Mouse (Mus musculus) layer of hippocampus, postnatal 10 days (tissue): Measurements from ENCODE around the gene Bcl10. TPM values are rescaled to one million over a fixed set of nuclear protein-coding genes. Genes with fewer than 3 reads are reported as not detected.
"Not testable (repeated sequence)": the region's sequence is repeated elsewhere in the genome, so short reads cannot be mapped to it uniquely, and the experiment has no call there.

Experiments
- DNase-seq, 2 experiments: peaks; one replicate each; pipeline ENCODE4 v3.0.0; 2021; ENCODE audit warnings: low spot score in 2 of 2
- long read RNA-seq: library from polyadenylated mRNA; stranded (forward); transcript quantifications from one replicate; pipeline ENCODE4 v2.0.0, GENCODE M21; 2023
- total RNA-seq, 2 experiments: library from RNA; stranded (reverse); gene quantifications; 2 replicates each; pipeline ENCODE4 v1.2.3; 2021

The Bcl10 gene
- 10 to 100 TPM; 16.8 to 17.5 TPM for total RNA-seq
- long read RNA-seq, transcript Bcl10-201 (3 exons, 1,949 nt): major isoform, 22 of 22 reads
- long read RNA-seq, partial matches to known transcripts: 0 of 22 reads
- long read RNA-seq, other reads (novel, unspliced or antisense): 0 of 22 reads

- no peak for DNase-seq
Measured at GRCm38 (mm10) chr3:145922019-145922854, at the start of gene Bcl10. Gene Bcl10, plus strand, starts transcription at chr3:145922804.

- no peak for DNase-seq
Measured at GRCm38 (mm10) chr3:145873271-145873670, 49.3 kb upstream of the Bcl10 start.

- DNase-seq: no peak
Measured at GRCm38 (mm10) chr3:145874126-145874525, 48.5 kb upstream of the Bcl10 start.

GRCm38 (mm10) chr3:145876120-145876519 lies 46.5 kb upstream of the Bcl10 start:
- DNase-seq: no peak

- DNase-seq: not testable (repeated sequence)
Measured at GRCm38 (mm10) chr3:145878867-145879266, 43.7 kb upstream of the Bcl10 start.

- no peak for DNase-seq
Measured at GRCm38 (mm10) chr3:145880335-145880734, 42.3 kb upstream of the Bcl10 start.

GRCm38 (mm10) chr3:145882076-145882874 lies 40.3 kb upstream of the Bcl10 start:
- DNase-seq: no peak

GRCm38 (mm10) chr3:145883233-145883632 lies 39.4 kb upstream of the Bcl10 start:
- no peak for DNase-seq

- peak; percentile 28 to 60 for DNase-seq
Measured at GRCm38 (mm10) chr3:145885376-145885775, 37.2 kb upstream of the Bcl10 start.

- no peak for DNase-seq
Measured at GRCm38 (mm10) chr3:145885851-145886464, 36.6 kb upstream of the Bcl10 start.

GRCm38 (mm10) chr3:145887430-145887971 lies 35.1 kb upstream of the Bcl10 start:
- no peak for DNase-seq

GRCm38 (mm10) chr3:145890346-145891132 lies 32.1 kb upstream of the Bcl10 start:
- peak; percentile 36 to 38 for DNase-seq

- no peak for DNase-seq
Measured at GRCm38 (mm10) chr3:145892451-145892850, 30.2 kb upstream of the Bcl10 start.

GRCm38 (mm10) chr3:145894131-145894530 lies 28.5 kb upstream of the Bcl10 start:
- no peak for DNase-seq

- DNase-seq: no peak
Measured at GRCm38 (mm10) chr3:145897749-145898148, 24.9 kb upstream of the Bcl10 start.

GRCm38 (mm10) chr3:145899832-145900231 lies 22.8 kb upstream of the Bcl10 start:
- no peak for DNase-seq

- no peak for DNase-seq
Measured at GRCm38 (mm10) chr3:145903530-145903929, 19.1 kb upstream of the Bcl10 start.

- DNase-seq: peak; percentile 79 to 82
Measured at GRCm38 (mm10) chr3:145904850-145905776, 17.5 kb upstream of the Bcl10 start.

GRCm38 (mm10) chr3:145906582-145906981 lies 16.0 kb upstream of the Bcl10 start:
- no peak for DNase-seq
